In genomic region chr15:94661398-94661797, GRCm38 (mm10) we compare ENCODE assay signal across 9 mouse cellular contexts. TPM values are rescaled to one million over a fixed set of nuclear protein-coding genes. Genes with fewer than 3 reads are reported as not detected.
DNase-seq lines count a peak whose midpoint lies in the region; ATAC-seq and TF ChIP-seq lines count a peak whose summit lies in the region.
"Had no signal": no experiment of that assay in that cellular context is flagged by ENCODE, and none has a peak within 500 bp of the region (broad histone marks: within the 10 kb centered on the region; RNA-seq: fewer than 3 reads in every experiment).

No protein-coding gene starts in this region.

- H3K27ac ChIP-seq in lung, embryonic 14.5 days (ENCODE audit: low read depth), result no peak overlapping the region
- H3K27ac ChIP-seq: hindbrain, embryonic 15.5 days had no signal

- intact Hi-C loops in left cerebral cortex, postnatal 10 days (cut with DNase I), result loop anchor here (2.0 to 5.0 kb wide), 2 partner anchors 74 to 103 kb away; partner anchors contain the start of gene Twf1

- peak; percentile 26 for DNase-seq in adrenal gland, postnatal 10 days
- no peak for DNase-seq in adrenal gland, postnatal 4 days (ENCODE audit: low spot score in 2 of 2)
- DNase-seq in kidney, postnatal 36 days, result peak; percentile 21 to 45
- no peak for DNase-seq in kidney, adult 18-20 months
- DNase-seq in adipocyte (ENCODE audit: low spot score), result peak; percentile 40
- DNase-seq in lung, embryonic 14.5 days, result peak; percentile 85
- no peak for DNase-seq in ovary, postnatal 10 days (ENCODE audit: low spot score)
- no peak for DNase-seq in left cerebral cortex, postnatal 10 days (ENCODE audit: extremely low spot score in 1 of 2, low spot score in 2 of 2)

- H3K4me1 ChIP-seq in lung, embryonic 14.5 days (ENCODE audit: insufficient read depth), result no peaks in the 10 kb centered on the region

- no peaks in the 10 kb centered on the region for H3K27me3 ChIP-seq in lung, embryonic 14.5 days (ENCODE audit: insufficient read depth, low read length)
- H3K27me3 ChIP-seq: hindbrain, embryonic 15.5 days had no signal

- H3K36me3 ChIP-seq in lung, embryonic 14.5 days (ENCODE audit: insufficient read depth), result no peaks in the 10 kb centered on the region
- H3K36me3 ChIP-seq: hindbrain, embryonic 15.5 days had no signal

- WGBS in lung, embryonic 14.5 days, result 17% methylated on average over 9 of the region's 9 CpGs

- peak overlapping the region; percentile 33; the same call in 1 of the 2 replicates for H3K4me2 ChIP-seq in lung, embryonic 14.5 days
- H3K4me2 ChIP-seq: hindbrain, embryonic 15.5 days had no signal

- no peak overlapping the region for H3K4me3 ChIP-seq in lung, embryonic 14.5 days (ENCODE audit: low read depth, low read length)
- H3K4me3 ChIP-seq: hindbrain, embryonic 15.5 days had no signal

- peak; percentile 75 for TF ChIP-seq CTCF in lung, embryonic 14.5 days (IDR thresholded peaks at IDR 0.05; ENCODE audit: low read depth)

- H3K9me3 ChIP-seq in lung, embryonic 14.5 days (ENCODE audit: low read depth, low read length), result no peaks in the 10 kb centered on the region
- H3K9me3 ChIP-seq: hindbrain, embryonic 15.5 days had no signal

- ATAC-seq in lung, embryonic 14.5 days (ENCODE audit: insufficient read depth), result peak; percentile 60; the same call in 1 of the 2 replicates

- H3K9ac ChIP-seq in lung, embryonic 14.5 days, result no peak overlapping the region
- H3K9ac ChIP-seq: hindbrain, embryonic 15.5 days had no signal

RNA-seq across cellular contexts. Expression of gene Tmem117, which starts 32.4 kb away (rescaled TPM):
- 1 to 10 TPM; 5.3 to 7.8 TPM for total RNA-seq in adrenal gland, postnatal 10 days (2021)
- 1 to 10 TPM; 6.3 to 7.9 TPM for total RNA-seq in adrenal gland, postnatal 4 days (2021)
- polyA plus RNA-seq in lung, embryonic 14.5 days (2014; fragmentation: Nextera tagmentation; extraction: Ambion mirVana), result 2.8 and 3.0 TPM in 2 replicates
- total RNA-seq in left cerebral cortex, postnatal 10 days (2021), result 10 to 100 TPM; 12.6 to 13.7 TPM

Comparison
In these comparisons a context has a peak if more than half of its experiments do, and no peak if none do; other contexts are left out.
1. DNase-seq: peak in adrenal gland, postnatal 10 days (single experiment), kidney, postnatal 36 days (2 of 2), adipocyte (single experiment) and lung, embryonic 14.5 days (single experiment); none in adrenal gland, postnatal 4 days (0 of 2), kidney, adult 18-20 months (single experiment), ovary, postnatal 10 days (single experiment) and left cerebral cortex, postnatal 10 days (0 of 2).